Mouse (Mus musculus) C2C12 (cell line): ENCODE data around the gene Dsn1.

Source experiments
- CEBPB ChIP-seq: IDR thresholded peaks from one replicate; pipeline ENCODE4 v1.6.1; 2011; ENCODE audit warnings: low read depth, mild to moderate bottlenecking, control low read depth, moderate library complexity
- CTCF ChIP-seq: IDR thresholded peaks from one replicate; pipeline ENCODE4 v1.5.1; 2011; ENCODE audit not compliant: control insufficient read depth, insufficient read depth, insufficient read length
- FOSL1 ChIP-seq: IDR thresholded peaks from one replicate; pipeline ENCODE4 v1.8.0; 2011; ENCODE audit warnings: mild to moderate bottlenecking, low read length; ENCODE audit not compliant: poor library complexity, insufficient read depth, severe bottlenecking
- MAX ChIP-seq: IDR thresholded peaks from one replicate; pipeline ENCODE4 v1.6.1; 2011; ENCODE audit warnings: mild to moderate bottlenecking, control low read depth
- MYOG ChIP-seq: IDR thresholded peaks from one replicate; pipeline ENCODE4 v1.6.1; 2011; ENCODE audit not compliant: control insufficient read depth, insufficient read length; ENCODE audit errors: extremely low read depth
- USF1 ChIP-seq: IDR thresholded peaks from one replicate; pipeline ENCODE4 v1.6.1; 2011; ENCODE audit warnings: low read depth, mild to moderate bottlenecking, control low read depth, moderate library complexity

DNA sequence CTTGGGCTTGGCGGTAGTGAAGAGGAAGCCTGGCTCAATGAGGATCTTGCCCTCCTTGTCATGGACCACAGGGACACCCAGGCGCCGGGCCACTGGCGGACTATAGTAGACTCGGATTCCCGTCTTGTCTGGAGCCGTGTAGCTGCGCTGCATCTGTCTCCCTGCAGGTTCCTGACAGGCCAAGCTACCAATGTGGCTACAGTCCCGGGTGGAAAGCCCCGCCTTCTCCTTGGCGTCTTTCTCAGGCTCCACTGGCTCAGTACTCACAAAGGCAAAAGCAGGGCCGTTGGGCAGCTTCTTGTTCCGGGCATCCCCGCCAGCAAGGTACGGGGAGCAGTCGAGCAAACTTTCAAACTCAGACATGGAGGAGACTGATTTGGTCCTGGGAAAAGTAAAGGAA, 14.2 kb upstream of the Dsn1 start:
- TF ChIP-seq CTCF (no peak), USF1 (no peak), MAX (no peak), CEBPB (no peak), MYOG (no peak), FOSL1 (no peak)
